Mouse (Mus musculus) left cerebral cortex, postnatal 4 days (tissue): Measurements from ENCODE around the gene Snrpd2. TPM values are rescaled to one million over a fixed set of nuclear protein-coding genes. Genes with fewer than 3 reads are reported as not detected.

Experiments
- DNase-seq: peaks from one replicate; pipeline ENCODE4 v3.0.0-alpha.2; 2022
- intact Hi-C: fragments of 180-260 bp; cut with DNase I; formaldehyde crosslinking; loops from one replicate; pipeline ENCODE4 v1.15.1; 2025
- microRNA-seq: library from miRNA; unstranded; fragments of <30 nt; microRNA quantifications from one replicate; pipeline ENCODE4 v1.2.0, GENCODE M21; 2022
- total RNA-seq, 2 experiments: library from RNA; stranded (reverse); gene quantifications; 2 replicates each; pipeline ENCODE4 v1.2.3; 2021

The Snrpd2 gene
- total RNA-seq, 2 experiments from 2014 or later: 126 to 130 TPM

DNA sequence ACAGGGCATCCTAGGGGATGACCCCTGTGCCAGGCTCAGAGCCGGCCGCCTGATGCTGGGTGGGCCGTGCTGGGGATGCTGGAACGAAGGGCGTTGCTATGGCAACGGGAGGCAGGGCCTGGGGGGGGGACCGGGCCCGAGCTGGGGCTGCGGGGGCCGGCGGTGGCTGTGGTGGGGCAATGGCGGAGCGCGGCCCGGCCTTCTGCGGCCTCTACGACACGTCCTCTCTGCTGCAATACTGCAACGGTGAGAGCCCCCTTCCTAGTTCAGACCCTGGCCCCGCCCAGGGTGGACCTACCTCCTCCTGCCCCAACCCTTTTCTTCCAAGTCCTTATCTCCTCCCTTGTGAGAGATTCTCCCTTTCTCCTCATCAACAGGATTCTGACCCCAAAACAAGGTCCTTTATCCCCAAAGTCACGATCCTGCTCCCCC lies 27.0 kb downstream of the Snrpd2 start:
- DNase-seq: no peak
- intact Hi-C loops: no loop called here

DNA sequence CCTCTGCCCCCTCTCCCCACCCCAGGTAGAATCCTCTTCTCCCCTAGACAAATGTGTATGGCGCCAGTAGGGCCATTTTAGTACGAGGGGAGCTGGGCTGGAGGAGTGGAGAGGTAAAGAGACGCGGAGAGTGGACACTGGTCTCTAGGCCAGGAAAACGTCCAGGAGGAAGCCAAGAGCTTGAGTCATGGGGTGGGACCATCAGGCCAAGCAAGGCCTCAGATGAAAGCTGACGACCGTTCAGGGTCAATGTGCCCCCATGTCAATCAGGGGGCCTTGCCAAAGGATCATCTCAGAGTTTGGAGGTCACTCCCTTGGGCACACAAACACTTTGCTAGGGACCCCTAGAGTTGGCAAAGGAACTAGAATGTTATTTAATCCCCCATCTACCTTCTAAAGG lies 27.7 kb downstream of the Snrpd2 start:
- intact Hi-C loops: no loop called here

DNA sequence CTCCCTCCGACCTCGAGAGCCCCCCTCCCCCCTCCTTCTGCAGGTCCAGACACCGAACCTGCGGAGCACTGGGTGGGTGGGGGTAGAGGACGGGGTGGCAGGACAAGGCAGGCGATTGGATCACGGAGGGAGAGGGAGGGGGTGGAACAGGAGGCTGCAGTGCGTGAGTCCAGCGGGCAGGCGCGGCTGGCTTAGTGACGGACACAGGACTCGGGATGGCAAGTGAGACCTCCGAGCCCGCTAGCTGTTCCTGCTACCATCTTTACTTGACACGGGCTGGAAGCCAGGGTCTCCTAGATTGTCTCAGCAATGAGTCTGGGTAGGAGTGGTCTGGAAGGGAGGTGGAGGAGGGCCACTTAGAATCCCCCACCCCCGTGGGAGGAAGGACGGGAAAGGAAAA lies 28.5 kb downstream of the Snrpd2 start:
- DNase-seq: no peak
- intact Hi-C loops: no loop called here

More for the DNA sequence above, 27.7 kb downstream of the Snrpd2 start:
- DNase-seq: no peak

DNA sequence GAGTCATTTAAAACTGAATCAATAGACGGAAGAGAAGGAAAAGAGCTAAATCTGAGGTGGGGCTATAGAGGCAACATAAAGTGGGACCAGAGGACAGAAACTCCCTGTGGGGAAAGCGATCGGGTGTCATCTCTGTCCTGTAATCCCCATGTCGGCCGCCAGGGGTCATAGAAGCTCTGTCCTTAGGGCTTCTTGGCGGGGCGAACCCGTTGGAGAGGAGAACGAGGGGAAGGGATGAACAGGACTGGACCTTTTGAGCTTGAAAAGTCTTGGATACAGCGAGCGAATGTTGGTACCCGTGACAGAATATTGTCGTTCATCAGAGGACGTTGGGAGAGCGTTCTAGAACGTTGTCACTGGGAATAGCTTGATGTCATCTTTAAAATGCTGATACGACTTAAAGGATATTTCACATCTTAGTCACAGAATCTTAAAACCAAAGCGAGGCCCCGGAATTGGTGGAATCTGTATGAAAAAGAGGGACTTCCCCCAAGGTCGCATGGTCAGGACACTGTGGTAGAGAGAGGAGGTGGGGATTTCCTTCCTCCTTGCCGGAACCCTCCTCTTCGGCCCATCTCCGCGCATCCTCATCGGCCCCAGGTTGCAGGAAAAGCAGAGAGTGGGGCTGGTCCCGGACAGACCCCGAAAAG lies 29.0 kb downstream of the Snrpd2 start:
- intact Hi-C loops: no loop called here
- DNase-seq: peak; percentile 75

DNA sequence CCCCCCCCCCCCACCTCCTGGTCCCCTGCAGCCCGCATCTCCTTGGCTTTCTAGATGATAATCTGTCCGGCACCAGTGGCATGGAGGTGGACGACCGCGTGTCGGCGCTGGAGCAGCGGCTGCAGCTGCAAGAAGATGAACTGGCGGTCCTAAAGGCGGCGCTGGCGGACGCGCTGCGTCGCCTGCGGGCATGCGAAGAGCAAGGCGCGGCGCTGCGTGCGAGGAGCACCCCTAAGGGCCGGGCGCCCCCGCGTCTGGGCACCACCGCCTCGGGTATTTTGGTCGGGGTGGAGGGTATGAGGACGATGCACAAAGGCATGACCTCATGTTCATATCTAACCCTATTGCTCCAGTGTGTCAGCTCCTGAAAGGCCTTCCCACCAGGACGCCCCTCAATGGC lies 29.7 kb downstream of the Snrpd2 start:
- peak; percentile 70 for DNase-seq
- intact Hi-C loops: no loop called here

DNA sequence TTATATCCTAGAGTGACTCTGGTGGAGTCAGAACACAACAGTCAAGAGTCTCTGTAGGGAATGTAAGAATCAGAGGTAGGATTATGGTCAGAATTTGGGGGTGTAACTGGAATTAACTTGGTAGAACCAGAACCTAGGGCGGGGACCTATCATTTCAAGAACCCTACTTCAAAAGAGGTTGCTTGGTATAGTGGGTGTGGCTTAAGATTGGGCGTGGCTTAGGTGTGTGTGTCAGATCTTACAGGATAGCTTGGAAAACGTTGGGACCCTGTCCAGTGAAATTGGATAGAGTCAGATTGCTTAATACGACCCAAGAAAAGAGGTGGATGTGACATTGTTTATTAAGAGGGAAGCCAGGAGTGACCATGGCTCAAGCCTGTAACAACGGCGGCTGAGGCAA lies 30.4 kb downstream of the Snrpd2 start:
- DNase-seq: no peak
- intact Hi-C loops: no loop called here

DNA sequence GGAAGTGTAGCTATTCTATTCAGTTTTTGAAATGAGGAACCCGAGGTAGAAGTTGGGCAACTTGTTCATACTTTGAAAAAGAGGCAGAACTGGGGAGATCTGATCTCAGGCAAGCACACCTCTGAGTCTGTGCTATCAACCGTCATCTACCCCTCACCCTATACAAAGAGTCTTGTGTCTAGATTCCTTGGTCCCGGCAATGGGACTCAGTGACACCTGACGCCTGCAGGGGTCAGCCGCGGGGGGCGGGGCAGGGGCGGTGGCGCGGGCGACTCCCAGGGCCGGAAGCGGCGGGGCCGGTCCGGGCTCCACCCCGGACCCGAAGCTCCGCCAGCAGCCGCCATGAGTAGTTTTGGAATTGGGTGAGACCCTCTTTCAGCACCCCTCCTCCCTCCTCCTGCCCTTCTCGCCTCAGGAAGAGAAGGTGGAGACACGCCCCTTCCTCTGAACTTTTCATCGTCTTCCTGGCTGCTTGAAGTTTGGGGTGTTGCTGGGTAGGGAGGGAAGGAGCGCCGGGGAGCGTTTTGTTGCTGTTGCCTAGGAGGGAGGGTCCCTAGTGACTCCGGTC lies 31.4 kb downstream of the Snrpd2 start:
- intact Hi-C loops: no loop called here
- no peak for DNase-seq

DNA sequence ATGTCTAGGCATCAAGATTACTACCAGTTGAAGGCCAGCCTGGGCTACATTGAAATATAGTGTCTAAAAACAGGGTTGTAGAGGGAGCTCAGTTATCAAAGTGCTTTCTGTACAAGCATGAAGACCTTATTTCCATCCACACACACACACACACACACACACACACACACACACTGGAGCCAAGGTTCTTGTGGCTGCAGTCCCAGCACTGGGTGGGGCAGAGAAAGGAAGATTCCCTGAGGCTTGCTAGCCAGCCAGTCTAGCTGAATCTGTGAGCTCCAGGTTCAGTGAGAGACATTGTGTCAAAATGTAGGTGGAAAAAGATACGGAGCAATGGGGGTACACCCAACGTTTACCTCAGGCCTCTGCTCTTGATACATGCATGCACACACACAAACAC lies 34.7 kb downstream of the Snrpd2 start:
- DNase-seq: no peak
- intact Hi-C loops: no loop called here

DNA sequence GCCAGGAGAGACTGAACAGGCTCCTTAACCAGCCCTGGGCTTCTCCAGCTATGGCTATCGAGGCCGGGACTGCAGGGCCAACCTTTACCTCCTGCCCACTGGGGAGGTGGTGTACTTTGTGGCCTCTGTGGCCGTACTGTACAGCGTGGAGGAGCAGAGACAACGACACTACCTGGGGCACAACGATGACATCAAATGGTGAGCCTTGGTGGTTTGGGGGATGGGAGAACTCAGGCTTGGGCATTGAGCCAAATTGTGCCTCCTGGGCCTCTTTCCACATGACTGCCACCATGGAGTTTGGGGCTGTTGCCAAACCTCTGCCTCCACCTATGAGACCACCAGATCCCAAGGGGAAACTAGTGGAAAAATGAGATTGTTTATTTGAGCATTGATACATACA lies 35.2 kb downstream of the Snrpd2 start:
- intact Hi-C loops: no loop called here
- DNase-seq: peak; percentile 45

DNA sequence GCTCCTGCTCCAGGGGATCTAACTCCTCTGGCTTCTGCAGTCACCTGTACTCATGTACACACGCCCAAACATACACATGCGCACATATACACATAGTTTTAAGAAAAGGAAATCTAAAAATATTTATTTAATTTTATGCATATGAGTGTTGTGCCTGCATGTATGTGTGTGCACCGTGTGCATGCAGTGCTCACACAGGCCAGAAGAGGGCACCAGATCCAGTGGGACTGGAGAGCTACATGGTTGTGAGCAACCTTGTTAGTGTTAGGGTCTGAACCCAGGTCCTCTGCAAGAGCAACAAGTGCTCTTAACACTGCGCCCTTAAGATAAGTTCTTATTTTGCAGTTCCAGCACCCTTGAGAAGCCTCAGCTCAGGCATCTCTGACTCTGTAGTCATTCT lies 45.2 kb downstream of the Snrpd2 start:
- intact Hi-C loops: no loop called here
- DNase-seq: no peak

DNA sequence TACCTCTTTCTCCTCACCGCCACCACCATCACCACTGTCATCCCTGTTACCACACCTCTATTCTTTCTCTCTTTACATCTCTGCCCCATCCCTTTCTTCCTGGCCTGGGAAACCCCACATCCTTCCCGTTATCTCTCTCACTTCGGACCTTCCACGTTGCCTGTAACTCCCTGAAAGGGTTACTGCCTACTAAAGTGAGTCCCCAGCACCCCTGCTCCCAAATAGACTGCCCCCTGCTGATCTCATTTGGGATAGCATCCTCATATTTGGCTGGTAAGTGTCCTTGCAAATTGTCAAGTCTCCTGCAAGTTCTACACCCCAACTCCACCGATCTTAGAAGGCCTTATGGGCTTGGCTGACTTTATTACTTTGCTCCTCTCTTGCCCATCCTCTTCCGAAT lies 47.2 kb downstream of the Snrpd2 start:
- DNase-seq: no peak
- intact Hi-C loops: no loop called here

DNA sequence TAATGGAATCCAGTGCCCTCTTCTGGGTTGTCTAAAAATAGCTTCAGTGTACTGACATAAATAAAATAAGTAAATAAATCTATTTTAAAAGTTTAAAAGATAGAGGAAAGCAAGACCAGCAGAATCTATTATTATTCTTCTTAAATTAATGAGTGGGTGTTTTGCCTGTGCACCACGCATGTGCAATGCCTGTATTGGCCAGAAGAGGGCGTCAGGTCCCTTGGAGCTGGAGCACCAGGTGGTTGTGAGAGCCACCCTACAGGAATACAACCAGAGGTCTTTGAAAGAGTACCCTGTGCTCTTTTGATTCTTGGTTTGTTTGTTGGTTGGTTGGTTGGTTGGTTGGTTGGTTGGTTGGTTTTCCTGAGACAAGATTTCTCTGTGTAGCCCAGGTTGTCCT lies 48.5 kb downstream of the Snrpd2 start:
- DNase-seq: no peak
- intact Hi-C loops: no loop called here

DNA sequence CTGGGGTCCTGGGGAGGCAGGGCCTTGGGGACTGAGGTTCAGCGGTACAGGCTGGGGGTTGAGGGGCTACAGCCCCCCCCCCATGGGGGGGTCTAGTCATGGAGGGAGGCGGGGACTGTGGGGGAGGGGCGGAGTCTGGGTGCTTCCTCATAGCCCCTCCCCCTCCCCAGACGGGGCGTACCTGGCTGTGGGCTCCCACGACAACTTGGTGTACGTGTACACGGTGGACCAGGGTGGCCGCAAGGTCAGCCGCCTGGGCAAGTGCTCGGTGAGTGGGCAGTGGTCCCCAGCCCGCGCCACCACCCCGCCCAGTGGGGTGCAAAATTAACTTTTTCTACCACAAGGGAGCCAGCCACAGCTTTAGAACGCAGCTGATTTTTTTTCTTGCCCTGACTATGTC lies 52.1 kb downstream of the Snrpd2 start:
- intact Hi-C loops: no loop called here
- DNase-seq: no peak

DNA sequence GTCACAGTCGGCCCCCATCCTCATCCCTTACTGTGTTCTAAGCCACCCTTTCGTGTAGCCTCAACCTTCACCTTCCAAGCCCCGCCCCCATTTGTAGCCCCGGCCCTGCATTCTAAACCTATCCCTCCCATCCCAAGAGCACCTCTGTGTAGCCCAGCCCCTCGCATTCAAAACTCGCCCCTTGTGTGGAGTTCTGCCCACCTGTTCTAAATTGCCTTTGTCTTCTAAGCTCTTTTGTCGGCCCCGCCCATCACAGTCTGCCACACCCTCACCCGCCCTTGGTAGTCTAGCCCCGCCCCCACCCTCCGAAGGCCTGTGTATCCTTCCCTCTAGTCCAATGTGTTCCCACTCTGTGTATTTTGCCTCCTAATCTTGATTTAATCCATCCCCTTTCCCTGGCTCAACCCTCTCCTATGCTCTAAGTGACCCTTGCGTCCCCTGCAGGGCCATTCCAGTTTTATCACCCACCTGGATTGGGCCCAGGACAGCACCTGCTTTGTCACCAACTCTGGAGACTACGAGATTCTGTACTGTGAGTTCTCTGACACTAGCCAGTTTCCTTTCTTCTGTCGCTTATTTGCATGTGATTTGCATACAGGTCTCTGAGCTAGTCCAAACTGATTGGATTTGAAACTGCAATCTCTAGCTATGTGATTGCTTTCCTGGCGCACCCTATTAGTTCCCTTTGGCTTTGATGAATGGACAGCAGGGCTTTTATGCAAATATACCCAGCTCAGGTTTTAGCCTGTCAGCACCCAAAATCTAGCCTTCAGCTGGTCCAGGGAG lies 52.7 kb downstream of the Snrpd2 start:
- no peak for DNase-seq
- intact Hi-C loops: no loop called here

Small RNA genes lying within 50 kb of the gene (microRNA-seq; reads per million reads assigned to microRNA genes)
- 3,617 reads per million, percentile 88 among the genes with 10 or more reads in this experiment for gene Mir330

Other genes with a start within 250 kb of the Snrpd2 start
- 10 to 100 TPM; 16.0 to 23.3 TPM for gene Ccdc61, start 239.3 kb upstream of the Snrpd2 start, total RNA-seq
- gene Nova2, start 223.8 kb upstream of the Snrpd2 start, total RNA-seq: 100 to 1,000 TPM; 152 to 154 TPM
- gene Nanos2, start 162.3 kb upstream of the Snrpd2 start, total RNA-seq: 1 to 10 TPM; 1.4 to 1.7 TPM
- gene Mypop, start 158.5 kb upstream of the Snrpd2 start, total RNA-seq: 10 to 100 TPM; 18.8 to 20.2 TPM
- gene Irf2bp1, start 145.7 kb upstream of the Snrpd2 start, total RNA-seq: 10 to 100 TPM; 56.9 to 60.8 TPM
- not detected for gene Foxa3, start 126.2 kb upstream of the Snrpd2 start, total RNA-seq
- gene Sympk, start 125.3 kb upstream of the Snrpd2 start, total RNA-seq: 10 to 100 TPM; 87.1 to 96.8 TPM
- gene Rsph6a, start 95.0 kb upstream of the Snrpd2 start, total RNA-seq: under 1 TPM; 0.30 to 0.46 TPM
- 100 to 1,000 TPM; 147 to 151 TPM for gene Dmwd, start 73.5 kb upstream of the Snrpd2 start, total RNA-seq
- 10 to 100 TPM; 45.3 to 46.5 TPM for gene Dmpk, start 65.9 kb upstream of the Snrpd2 start, total RNA-seq
- 1 to 10 TPM; 2.2 to 3.3 TPM for gene Six5, start 55.1 kb upstream of the Snrpd2 start, total RNA-seq
- gene Gm4969, start 31.4 kb upstream of the Snrpd2 start, total RNA-seq: 10 to 100 TPM in 1 of 2 experiments, 1 to 10 TPM in 1; 9.4 to 11.0 TPM
- 10 to 100 TPM; 17.7 to 18.9 TPM for gene Fbxo46, start 29.9 kb upstream of the Snrpd2 start, total RNA-seq
- gene Qpctl, start 431 bp upstream of the Snrpd2 start, total RNA-seq: 10 to 100 TPM; 17.6 to 19.9 TPM
- gene Gipr, start 16.4 kb downstream of the Snrpd2 start, total RNA-seq: 10 to 100 TPM; 22.7 to 25.8 TPM
- 100 to 1,000 TPM; 102 to 106 TPM for gene Eml2, start 26.7 kb downstream of the Snrpd2 start, total RNA-seq
- 1 to 10 TPM; 3.5 to 4.3 TPM for gene Gpr4, start 62.8 kb downstream of the Snrpd2 start, total RNA-seq
- 10 to 100 TPM; 33.8 to 35.0 TPM for gene Opa3, start 78.6 kb downstream of the Snrpd2 start, total RNA-seq
- gene Vasp, start 122.1 kb downstream of the Snrpd2 start, total RNA-seq: 10 to 100 TPM; 45.3 to 46.6 TPM
- under 1 TPM; 0.60 to 0.64 TPM for gene Ppm1n, start 130.3 kb downstream of the Snrpd2 start, total RNA-seq
- 100 to 1,000 TPM; 154 to 161 TPM for gene Rtn2, start 132.9 kb downstream of the Snrpd2 start, total RNA-seq
- 1 to 10 TPM; 1.2 to 1.3 TPM for gene Fosb, start 160.3 kb downstream of the Snrpd2 start, total RNA-seq
- 10 to 100 TPM; 60.1 to 70.9 TPM for gene Ercc1, start 195.1 kb downstream of the Snrpd2 start, total RNA-seq
- 10 to 100 TPM; 15.9 to 18.7 TPM for gene Cd3eap, start 209.8 kb downstream of the Snrpd2 start, total RNA-seq
- gene Ppp1r13l, start 210.0 kb downstream of the Snrpd2 start, total RNA-seq: 1 to 10 TPM; 6.0 to 6.4 TPM
- 10 to 100 TPM; 46.1 to 62.8 TPM for gene Ercc2, start 232.3 kb downstream of the Snrpd2 start, total RNA-seq